Mouse (Mus musculus): Measurements from ENCODE around the gene Iqsec1. TPM values are rescaled to one million over a fixed set of nuclear protein-coding genes. Genes with fewer than 3 reads are reported as not detected.

Iqsec1 gene
- polyA plus RNA-seq, 1 experiment from 2014 or later, result 5.1 TPM

GRCm38 (mm10) chr6:90857844-90858243 lies 130.6 kb downstream of the Iqsec1 start:
- Histone ChIP-seq H3K9me3 (ENCODE audit: control insufficient read depth, low read length) (no peaks in the 10 kb centered on the region), H3K27ac (replicated peaks) (no peak overlapping the region), H3K27me3 (ENCODE audit: control insufficient read depth, insufficient read depth, low read length) (no peaks in the 10 kb centered on the region), H3K4me3 (ENCODE audit: low read depth, low read length) (no peak overlapping the region), H3K4me2 (replicated peaks; ENCODE audit: low read depth) (no peak overlapping the region), H3K36me3 (ENCODE audit: control insufficient read depth, insufficient read depth, low read length) (no peaks in the 10 kb centered on the region), H3K4me1 (replicated peaks; ENCODE audit: control insufficient read depth, insufficient read depth) (no peaks in the 10 kb centered on the region), H3K9ac (ENCODE audit: low read length) (no peak overlapping the region)
- ATAC-seq (ENCODE audit: low FRiP score, low TSS enrichment) (no peak), DNase-seq (ENCODE audit: low spot score) (no peak)
- 87% methylated on average over 1 of the region's 1 CpGs for WGBS
- no peak for TF ChIP-seq CTCF (IDR thresholded peaks at IDR 0.05; ENCODE audit: low read depth)
- TF ChIP-seq EP300 (optimal IDR thresholded peaks at IDR 0.05), result no peak

GRCm38 (mm10) chr6:90852360-90852759 lies 136.1 kb downstream of the Iqsec1 start:
- WGBS, result 17% methylated on average over 2 of the region's 2 CpGs
- ATAC-seq (ENCODE audit: low FRiP score, low TSS enrichment) (no peak), DNase-seq (ENCODE audit: low spot score) (peak; percentile 45)
- no peak overlapping the region for H3K4me2 ChIP-seq (replicated peaks; ENCODE audit: low read depth)
- TF ChIP-seq CTCF (IDR thresholded peaks at IDR 0.05; ENCODE audit: low read depth) (no peak), EP300 (optimal IDR thresholded peaks at IDR 0.05) (no peak)
- no peaks in the 10 kb centered on the region for H3K36me3 ChIP-seq (ENCODE audit: control insufficient read depth, insufficient read depth, low read length)
- H3K9me3 ChIP-seq (ENCODE audit: control insufficient read depth, low read length), result no peaks in the 10 kb centered on the region
- no peak overlapping the region for H3K9ac ChIP-seq (ENCODE audit: low read length)
- H3K4me1 ChIP-seq (replicated peaks; ENCODE audit: control insufficient read depth, insufficient read depth), result no peaks in the 10 kb centered on the region
- no peaks in the 10 kb centered on the region for H3K27me3 ChIP-seq (ENCODE audit: control insufficient read depth, insufficient read depth, low read length)
- H3K27ac ChIP-seq (replicated peaks), result no peak overlapping the region
- H3K4me3 ChIP-seq (ENCODE audit: low read depth, low read length), result no peak overlapping the region

GRCm38 (mm10) chr6:90848068-90848467 lies 140.4 kb downstream of the Iqsec1 start:
- no peaks in the 10 kb centered on the region for H3K4me1 ChIP-seq (replicated peaks; ENCODE audit: control insufficient read depth, insufficient read depth)
- H3K9ac ChIP-seq (ENCODE audit: low read length), result no peak overlapping the region
- H3K4me3 ChIP-seq (ENCODE audit: low read depth, low read length), result no peak overlapping the region
- H3K27me3 ChIP-seq (ENCODE audit: control insufficient read depth, insufficient read depth, low read length), result no peaks in the 10 kb centered on the region
- no peaks in the 10 kb centered on the region for H3K9me3 ChIP-seq (ENCODE audit: control insufficient read depth, low read length)
- no peak overlapping the region for H3K4me2 ChIP-seq (replicated peaks; ENCODE audit: low read depth)
- WGBS, result 45% methylated on average over 1 of the region's 1 CpGs
- H3K36me3 ChIP-seq (ENCODE audit: control insufficient read depth, insufficient read depth, low read length), result no peaks in the 10 kb centered on the region
- ATAC-seq (ENCODE audit: low FRiP score, low TSS enrichment) (no peak), DNase-seq (ENCODE audit: low spot score) (no peak)
- TF ChIP-seq EP300 (optimal IDR thresholded peaks at IDR 0.05) (no peak), CTCF (IDR thresholded peaks at IDR 0.05; ENCODE audit: low read depth) (no peak)
- H3K27ac ChIP-seq (replicated peaks), result no peak overlapping the region

- DNase-seq (ENCODE audit: low spot score) (no peak), ATAC-seq (ENCODE audit: low FRiP score, low TSS enrichment) (no peak)
- TF ChIP-seq EP300 (optimal IDR thresholded peaks at IDR 0.05) (no peak), CTCF (IDR thresholded peaks at IDR 0.05; ENCODE audit: low read depth) (no peak)
- Histone ChIP-seq H3K4me1 (replicated peaks; ENCODE audit: control insufficient read depth, insufficient read depth) (no peaks in the 10 kb centered on the region), H3K36me3 (ENCODE audit: control insufficient read depth, insufficient read depth, low read length) (no peaks in the 10 kb centered on the region), H3K9ac (ENCODE audit: low read length) (no peak overlapping the region), H3K27me3 (ENCODE audit: control insufficient read depth, insufficient read depth, low read length) (no peaks in the 10 kb centered on the region), H3K4me3 (ENCODE audit: low read depth, low read length) (no peak overlapping the region), H3K27ac (replicated peaks) (no peak overlapping the region), H3K4me2 (replicated peaks; ENCODE audit: low read depth) (no peak overlapping the region), H3K9me3 (ENCODE audit: control insufficient read depth, low read length) (no peaks in the 10 kb centered on the region)
- WGBS, result 74% methylated on average over 2 of the region's 2 CpGs
These were observed 141.0 kb downstream of the Iqsec1 start for GRCm38 (mm10) chr6:90847523-90847922.

GRCm38 (mm10) chr6:90839972-90840371 lies 148.5 kb downstream of the Iqsec1 start:
- Histone ChIP-seq H3K4me1 (replicated peaks; ENCODE audit: control insufficient read depth, insufficient read depth) (no peaks in the 10 kb centered on the region), H3K4me2 (replicated peaks; ENCODE audit: low read depth) (no peak overlapping the region), H3K36me3 (ENCODE audit: control insufficient read depth, insufficient read depth, low read length) (no peaks in the 10 kb centered on the region), H3K4me3 (ENCODE audit: low read depth, low read length) (no peak overlapping the region), H3K27ac (replicated peaks) (no peak overlapping the region), H3K27me3 (ENCODE audit: control insufficient read depth, insufficient read depth, low read length) (no peaks in the 10 kb centered on the region), H3K9me3 (ENCODE audit: control insufficient read depth, low read length) (no peaks in the 10 kb centered on the region), H3K9ac (ENCODE audit: low read length) (no peak overlapping the region)
- no peak for ATAC-seq (ENCODE audit: low FRiP score, low TSS enrichment)
- DNase-seq (ENCODE audit: low spot score), result no peak
- TF ChIP-seq CTCF (IDR thresholded peaks at IDR 0.05; ENCODE audit: low read depth), result no peak
- WGBS, result 83% methylated on average over 2 of the region's 2 CpGs

- ATAC-seq (ENCODE audit: low FRiP score, low TSS enrichment) (no peak), DNase-seq (ENCODE audit: low spot score) (no peak)
- no peak for TF ChIP-seq EP300 (optimal IDR thresholded peaks at IDR 0.05)
- no peak for TF ChIP-seq CTCF (IDR thresholded peaks at IDR 0.05; ENCODE audit: low read depth)
- H3K9ac ChIP-seq (ENCODE audit: low read length), result no peak overlapping the region
- no peak overlapping the region for H3K4me2 ChIP-seq (replicated peaks; ENCODE audit: low read depth)
- no peaks in the 10 kb centered on the region for H3K9me3 ChIP-seq (ENCODE audit: control insufficient read depth, low read length)
- H3K36me3 ChIP-seq (ENCODE audit: control insufficient read depth, insufficient read depth, low read length), result no peaks in the 10 kb centered on the region
- H3K4me3 ChIP-seq (ENCODE audit: low read depth, low read length), result no peak overlapping the region
- no peaks in the 10 kb centered on the region for H3K27me3 ChIP-seq (ENCODE audit: control insufficient read depth, insufficient read depth, low read length)
- H3K27ac ChIP-seq (replicated peaks), result no peak overlapping the region
- H3K4me1 ChIP-seq (replicated peaks; ENCODE audit: control insufficient read depth, insufficient read depth), result no peaks in the 10 kb centered on the region
- 62% methylated on average over 2 of the region's 2 CpGs for WGBS
These were observed 151.7 kb downstream of the Iqsec1 start for GRCm38 (mm10) chr6:90836749-90837148.

Data from stomach, postnatal 0 days (tissue).